Mouse (Mus musculus) cerebellum, adult 9-11 months (tissue): ENCODE results near the gene Xdh.

Experiments
- DNase-seq: peaks from one replicate; pipeline ENCODE4 v3.0.0; 2022

Gene Xdh

DNA sequence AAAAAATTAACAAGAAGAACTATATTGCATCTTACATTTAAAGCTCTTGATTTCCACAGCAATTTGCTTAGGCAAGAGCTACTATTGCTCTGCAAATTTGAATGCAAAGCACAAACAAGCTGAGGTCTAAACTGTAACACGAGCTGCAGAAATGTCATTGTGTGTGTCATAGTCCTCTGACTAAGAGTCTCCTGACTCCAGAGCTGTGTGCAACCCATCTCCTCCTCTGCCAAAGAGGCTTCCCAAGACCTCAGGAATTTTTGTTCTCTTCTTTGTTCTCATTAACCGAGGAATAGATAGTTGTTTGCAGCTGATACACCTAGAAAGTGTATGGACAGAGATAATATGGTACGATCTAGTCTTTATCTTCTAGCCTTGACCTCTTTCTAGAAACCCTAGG, 8.2 kb downstream of the Xdh start:
- DNase-seq = no peak

DNA sequence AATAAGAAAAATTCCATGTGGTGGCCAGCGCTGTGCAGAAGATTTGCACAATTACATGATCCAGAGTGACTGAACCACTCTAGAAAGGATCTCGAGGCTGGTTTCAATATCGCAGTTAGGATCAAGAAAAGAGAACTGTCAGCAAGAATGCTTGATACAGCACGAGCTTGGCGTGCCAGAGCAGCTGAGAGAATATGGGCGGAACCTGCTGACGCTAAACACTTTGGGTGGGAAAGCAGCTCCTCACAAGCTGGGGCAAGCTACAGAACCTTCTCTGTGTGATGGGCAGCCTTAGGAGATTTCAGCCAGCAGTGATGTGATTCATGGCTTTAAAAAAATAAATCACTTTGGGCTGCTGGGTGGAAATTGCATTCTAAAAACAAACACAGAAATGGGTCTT, 12.9 kb downstream of the Xdh start:
- no peak for DNase-seq

DNA sequence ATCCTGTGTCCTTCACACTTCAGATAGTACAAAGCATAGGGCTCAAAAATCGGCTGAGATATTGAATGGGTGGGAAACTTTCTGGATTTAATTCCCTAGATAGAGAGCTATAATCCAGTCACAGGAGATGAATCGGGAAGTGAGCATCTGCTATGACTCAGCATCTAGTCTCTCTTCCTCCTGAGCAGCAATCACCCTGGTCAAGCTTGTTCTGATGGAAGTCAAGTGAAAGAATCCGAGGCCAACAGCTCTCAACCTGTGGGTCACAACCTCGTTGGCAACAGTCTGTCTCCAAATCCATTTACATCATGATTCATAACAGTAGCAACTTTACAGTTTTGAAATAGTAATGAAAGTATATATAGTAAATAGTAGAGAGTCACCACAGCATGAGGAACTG, 14.8 kb downstream of the Xdh start:
- DNase-seq = no peak

DNA sequence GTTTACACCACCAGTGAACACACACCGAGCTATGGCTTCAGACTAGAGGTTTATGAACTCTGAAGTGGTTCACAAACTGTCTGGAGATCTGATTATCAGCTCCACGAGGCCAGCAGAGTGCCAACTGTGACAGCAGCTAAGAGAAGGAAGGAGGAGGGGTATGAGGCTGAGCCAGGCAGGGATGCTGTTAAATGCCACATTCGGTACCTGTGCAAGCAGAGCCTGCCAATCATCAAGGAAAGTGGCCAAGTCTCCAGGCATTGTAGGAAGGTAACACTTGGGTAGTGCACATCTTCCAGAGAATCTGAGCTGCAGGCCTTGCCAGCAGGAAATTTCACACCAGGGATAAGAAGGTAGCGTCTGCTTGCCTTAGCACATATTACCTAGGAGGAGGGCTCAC, 15.7 kb downstream of the Xdh start:
- DNase-seq = peak; percentile 85

DNA sequence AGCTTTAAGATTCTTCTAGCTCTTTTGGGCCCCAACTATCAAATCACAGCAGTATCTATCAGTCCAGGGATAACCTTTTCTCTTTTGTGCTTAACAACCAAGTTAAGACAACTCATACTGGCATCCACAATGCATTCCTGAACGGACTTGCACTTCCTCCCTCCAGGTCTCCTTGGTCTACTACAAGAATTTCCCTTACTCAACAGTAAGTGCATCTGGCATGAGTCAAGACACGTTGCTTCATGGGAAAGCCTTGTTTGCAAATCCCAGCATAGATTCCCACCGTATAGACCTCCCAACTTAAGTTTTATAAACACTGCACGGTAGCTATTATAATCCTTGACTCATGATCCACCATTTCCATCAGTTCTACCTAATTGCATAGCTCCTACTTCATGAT, 16.4 kb downstream of the Xdh start:
- DNase-seq = no peak

DNA sequence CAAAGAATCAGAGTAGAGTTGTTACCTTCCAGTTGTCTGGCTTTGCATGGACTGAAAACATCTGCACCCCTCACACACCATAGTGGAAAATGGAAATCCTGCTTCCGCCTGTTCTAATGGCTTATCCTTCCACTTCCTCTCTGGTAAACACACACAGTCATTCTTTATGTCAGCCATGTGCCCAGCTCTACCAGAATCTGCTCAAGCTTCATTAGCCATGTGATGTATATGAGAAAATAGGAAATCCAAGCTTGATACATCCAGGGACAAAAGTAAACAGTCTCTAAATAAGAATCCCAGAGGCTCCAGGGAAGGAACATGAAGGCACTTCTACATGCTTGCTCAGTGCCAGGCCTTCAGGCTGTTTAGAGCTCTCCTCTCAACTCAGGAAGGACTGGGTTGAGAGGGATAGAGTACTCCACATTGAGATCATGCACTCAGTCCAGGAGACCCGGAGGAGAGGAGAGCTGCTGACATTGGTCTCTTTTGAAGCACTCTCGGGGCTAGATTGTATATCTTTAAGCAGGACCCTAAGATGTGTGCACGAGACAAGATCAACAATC, 17.4 kb downstream of the Xdh start:
- DNase-seq = no peak

DNA sequence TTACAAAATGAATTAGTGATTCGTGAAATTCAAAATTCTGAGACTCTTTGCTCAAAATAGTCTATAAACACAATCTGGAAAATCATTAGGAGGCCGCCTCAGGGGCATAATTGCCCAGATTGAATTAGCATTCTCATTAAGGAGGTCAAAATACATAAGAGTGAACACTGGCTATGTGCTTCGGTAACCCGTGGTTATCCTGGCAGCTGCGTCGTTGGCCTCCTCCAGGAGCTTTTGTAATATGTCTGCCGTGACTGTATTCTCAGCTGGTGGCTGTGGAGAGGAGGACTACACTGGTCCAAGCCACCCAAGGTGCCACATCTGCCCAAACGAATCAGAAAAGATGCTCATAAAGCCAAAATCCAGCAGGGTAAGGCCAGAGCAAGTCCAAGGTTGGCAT, 30.5 kb downstream of the Xdh start:
- peak; percentile 32 for DNase-seq

DNA sequence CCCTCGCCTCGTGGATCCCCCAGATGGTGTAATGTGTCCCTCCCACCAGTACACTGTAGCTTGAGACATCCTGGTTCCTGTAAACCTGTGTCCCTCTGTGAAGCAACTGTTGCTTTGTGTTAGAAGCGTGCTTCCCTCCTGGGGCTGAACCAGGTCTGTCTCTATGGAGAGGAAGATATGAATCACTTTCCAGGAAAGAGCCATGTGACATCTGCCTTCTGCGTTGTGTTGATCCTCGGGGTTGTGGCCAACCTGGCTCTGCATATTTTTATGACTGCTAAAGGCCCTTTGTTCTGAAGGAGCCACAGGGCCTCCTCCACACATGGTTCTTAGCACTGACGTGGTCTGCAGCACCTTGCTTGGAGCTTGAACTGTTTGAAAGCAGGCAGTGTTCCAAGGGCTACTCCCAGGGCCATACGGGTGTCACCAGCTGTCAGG, 31.0 kb downstream of the Xdh start:
- DNase-seq = peak; percentile 45

DNA sequence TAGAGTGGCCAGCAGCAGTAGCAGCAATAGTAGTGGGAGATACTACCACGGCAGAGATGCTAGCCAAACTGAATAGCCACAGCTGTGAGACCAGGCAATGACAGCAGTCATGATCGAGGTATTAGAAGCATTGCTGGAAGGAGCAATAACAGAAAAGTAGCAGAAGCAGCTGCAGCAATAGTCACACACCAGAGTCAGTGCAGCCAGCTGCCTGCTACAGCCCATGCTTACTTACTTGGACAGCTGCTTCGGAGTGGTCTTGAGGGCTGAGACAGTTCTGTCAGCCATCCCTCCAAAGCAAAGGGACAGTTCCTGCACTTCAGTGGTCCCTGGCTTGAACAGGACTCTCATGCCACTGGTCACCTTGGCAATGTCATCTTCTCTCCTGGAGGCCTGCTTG, 31.9 kb downstream of the Xdh start:
- DNase-seq = no peak

DNA sequence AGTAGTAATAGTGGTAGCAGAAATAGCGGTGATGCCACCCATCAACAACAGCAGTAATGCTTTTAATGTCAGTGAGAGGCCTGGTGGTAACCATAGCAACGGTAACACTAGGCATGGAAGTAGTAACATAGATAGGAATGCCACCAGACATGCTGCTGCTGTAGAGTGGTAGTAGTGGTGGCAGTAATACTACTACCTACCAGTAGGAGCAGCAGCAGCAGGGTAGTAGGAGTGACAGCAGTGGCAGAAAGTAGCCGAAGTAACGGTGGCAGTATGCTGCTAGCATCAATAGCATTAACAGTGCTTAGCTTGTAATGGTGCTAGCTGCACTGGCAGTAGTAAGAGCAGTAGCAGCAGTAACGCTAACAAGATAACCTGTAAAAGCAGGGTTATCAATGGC, 32.3 kb downstream of the Xdh start:
- no peak for DNase-seq

DNA sequence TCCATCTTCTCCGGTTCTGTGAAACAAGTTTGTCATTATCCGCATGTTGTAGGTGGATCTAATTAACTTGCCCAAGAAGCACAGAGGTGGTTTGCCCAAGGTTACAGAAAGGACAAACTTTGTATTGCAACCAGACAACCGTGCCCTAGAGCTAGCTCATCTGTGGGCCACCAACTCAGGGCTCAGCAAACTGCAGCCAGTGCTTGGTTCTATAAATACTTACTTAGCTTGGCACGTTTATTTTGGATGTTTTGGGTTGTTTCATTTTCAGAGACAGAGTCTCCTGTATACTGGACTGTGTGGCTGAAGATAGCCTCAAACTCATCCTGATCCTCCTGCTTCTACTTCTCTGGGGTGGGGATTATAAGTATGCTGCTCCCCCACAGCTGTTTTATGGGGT, 35.3 kb downstream of the Xdh start:
- no peak for DNase-seq

DNA sequence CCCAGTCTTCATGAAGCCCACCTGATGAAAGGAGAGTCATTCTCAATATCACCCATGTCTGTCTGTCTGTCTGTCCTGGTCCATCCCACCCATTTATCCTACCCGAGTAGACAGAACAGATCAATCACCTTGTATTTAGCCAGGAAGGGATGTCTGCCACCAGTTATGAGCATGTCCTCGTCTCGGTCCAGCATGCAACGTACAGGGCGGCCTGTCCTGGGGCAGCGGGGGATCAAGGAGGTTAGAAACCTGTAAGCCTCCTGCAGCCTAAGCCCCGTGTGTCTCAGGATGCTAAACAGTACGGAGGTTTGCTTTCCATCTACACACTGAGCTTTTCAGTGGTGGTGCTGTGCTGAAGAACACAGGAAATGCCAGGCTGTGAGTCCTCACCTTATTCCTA, 43.9 kb downstream of the Xdh start:
- DNase-seq = no peak

DNA sequence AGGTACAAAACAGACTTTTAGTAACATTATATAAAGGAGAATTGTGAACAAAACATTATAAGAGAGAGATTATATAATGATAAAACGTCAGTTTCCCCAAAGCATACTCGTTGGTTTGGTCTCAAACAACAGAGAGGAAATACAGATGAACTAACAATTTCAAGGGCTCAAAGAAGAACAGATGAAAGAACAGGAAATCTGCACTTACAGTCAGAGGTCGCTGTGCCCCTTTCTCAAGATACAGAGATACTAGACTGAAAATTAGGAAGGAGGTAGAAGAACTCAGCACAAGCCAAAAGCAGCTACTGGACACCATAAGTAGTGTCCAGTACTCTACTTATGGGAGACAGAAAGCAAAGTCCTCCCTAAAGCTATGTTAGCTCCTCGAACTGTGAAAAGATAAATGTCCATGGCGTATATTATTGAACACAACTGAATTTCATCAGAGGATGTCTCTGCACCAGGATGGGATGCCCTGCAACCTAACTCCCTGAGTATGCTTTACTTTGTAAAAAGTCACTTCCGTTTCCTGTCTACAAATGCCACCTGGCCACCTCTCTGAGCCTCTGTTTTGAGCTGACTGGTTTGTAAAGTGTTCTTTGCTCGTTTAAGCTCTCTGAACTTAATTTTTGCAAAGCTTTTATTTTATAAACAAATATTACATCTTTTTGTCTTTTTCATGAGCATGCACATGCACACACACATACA, 44.8 kb downstream of the Xdh start:
- no peak for DNase-seq

DNA sequence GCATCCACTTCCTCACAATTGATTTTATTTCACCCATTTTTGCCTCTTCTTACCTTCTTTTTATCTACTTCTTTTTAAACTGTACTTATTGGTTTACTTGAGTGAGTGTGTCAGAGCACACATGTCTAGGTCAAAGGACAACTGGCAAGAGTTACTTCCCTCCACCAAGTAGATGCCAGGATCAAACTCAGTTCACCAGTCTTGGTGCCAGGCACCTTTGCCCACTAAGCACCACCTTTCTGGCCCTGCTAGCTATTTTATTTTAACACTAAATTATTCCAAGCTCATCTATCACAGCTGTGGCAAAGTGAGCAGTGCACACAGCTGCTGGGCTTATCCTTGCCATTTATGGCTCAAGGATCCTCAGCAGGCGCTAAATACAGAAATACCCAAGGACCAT, 46.9 kb downstream of the Xdh start:
- no peak for DNase-seq

DNA sequence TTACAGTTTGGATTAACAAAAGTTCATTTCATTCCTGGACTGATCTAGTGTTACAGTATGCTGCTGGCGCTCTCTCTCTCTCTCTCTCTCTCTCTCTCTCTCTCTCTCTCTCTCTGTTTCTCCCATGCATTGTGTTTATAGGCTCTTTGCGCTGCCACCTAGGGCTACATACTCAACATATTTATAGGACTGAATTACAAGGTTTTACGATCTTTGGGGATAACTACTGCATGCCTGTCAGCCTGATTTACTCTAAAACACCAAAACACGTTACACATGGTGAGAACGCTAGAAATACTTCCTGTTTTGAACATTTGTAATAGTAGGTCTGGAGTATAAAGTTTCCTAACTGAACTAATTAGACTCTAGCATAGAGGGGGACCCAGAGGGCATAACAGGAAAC, 47.8 kb downstream of the Xdh start:
- no peak for DNase-seq

DNA sequence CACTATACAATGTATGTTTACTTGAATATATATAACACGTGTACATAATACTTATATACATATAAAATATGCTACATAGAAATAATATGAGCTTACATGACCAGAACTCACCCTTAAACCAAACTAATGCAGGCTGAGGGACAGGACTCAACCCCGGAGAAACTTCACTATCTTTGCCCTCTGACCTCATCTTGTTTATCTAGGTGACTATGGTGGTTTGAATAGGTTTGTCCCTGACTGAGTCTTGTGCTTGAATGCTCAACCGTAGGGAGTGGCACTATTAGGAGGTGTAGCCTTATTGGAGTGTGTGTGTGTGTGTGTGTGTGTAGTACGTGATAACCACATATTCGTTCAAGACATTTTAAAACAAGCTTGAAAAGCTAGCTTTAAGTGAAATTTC, 55.6 kb downstream of the Xdh start:
- no peak for DNase-seq

DNA sequence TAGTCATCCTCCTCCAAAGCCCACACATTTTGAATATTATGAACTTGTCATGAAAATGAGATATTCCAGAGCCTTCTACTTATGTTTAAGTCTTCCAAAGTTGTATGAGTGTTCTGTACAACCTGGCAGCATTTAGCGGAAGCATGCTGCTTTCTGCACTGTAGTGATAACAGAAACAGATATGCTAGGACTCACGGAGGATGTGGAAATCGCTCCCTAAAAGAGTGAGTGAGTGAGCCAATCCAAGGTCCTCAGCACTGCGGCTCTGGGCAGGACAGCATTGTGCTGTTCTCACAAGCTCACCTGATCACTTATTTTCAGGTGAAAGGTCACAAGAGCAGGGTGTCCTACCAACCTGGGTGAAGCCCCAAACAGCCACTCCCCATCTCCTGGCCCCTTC, 56.2 kb downstream of the Xdh start:
- DNase-seq = no peak

DNA sequence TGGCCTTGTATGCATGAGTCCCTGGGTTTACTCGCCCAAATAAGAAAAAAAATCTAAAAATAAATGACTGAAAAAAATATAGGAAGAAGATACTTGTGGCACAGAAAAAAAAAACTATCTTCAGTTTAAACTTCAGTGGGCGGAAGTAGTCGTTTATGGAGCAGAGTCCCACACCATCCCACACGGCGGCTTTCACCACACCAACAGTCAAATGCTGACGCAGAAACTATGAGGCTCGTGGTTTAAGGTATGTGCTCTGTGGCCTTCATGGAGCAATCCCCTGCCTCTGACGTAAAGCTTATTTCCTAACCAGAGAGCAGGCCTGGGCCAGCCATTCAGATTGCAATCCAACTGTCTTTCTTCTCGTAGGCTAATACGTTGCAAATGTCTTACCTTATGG, 56.8 kb downstream of the Xdh start:
- no peak for DNase-seq

DNA sequence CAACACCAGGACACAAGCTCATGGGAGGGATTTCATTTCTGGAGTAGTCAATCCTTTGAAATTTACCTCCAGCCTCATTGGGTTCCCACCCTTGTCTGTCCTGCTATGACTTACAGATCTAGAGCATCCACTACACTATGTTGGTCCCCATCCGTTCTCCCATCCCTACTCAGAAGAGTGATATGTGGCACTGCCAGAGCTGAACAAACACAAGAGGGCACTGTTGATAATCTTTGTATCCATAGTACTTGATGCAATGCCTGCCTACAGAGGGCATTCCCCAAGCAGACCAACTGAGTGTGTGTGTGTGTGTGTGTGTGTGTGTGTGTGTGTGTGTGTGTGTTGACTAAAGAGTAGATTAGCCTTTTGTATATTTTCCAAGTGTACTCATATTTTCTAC, 58.4 kb downstream of the Xdh start:
- DNase-seq = no peak

DNA sequence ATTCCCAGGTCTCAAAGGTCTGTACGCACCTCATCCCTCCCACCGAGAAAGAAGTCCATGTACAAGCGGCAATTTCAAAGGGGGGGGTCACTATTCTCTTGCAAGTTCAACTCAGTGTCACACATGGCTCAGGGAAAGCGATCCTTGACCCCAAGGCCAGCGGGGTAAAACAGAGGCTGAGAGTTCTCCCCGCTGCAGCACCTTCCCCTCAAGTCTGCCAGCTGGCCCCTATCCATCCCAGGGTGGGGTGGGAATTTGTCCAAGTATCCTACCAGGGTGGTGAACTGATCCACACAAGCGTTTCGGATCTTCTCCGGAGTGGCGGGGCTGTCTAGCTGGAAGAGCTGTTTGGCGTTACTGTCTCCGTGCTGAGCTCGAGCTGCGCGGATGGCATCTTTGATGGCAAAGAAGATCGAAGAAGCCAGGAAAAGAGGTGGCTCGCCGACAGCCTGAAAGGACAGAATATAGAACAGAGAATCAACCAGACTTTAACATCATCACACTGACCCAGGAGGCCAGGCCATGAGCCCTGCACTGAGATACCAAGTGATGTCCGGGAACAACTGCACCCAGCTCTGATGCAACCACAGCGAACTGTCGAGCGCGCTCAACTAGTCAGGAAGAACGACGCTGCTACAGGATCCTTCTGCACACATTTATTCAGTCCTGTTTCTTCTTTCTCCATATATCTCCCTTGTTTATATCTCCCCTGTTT, 63.8 kb downstream of the Xdh start:
- DNase-seq = no peak

DNA sequence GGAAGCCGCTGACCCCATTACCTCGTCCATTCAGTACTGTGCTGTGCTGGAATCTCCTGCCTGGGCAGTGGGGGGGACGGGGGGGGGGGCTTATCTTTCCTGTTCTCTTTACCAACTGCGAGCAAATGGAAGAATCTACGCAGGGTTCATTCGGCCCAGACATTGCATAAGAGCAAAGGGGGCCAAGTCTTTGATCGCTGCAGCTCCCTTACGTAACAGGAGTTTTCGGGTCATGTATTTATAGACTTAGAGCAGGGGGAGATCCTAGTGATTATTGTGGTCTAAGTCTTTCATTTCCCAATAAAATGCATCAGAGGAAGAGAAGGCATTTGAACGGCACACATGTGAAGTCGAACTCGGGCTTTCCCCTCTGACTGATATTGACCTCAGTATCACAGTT, 66.7 kb downstream of the Xdh start:
- no peak for DNase-seq

DNA sequence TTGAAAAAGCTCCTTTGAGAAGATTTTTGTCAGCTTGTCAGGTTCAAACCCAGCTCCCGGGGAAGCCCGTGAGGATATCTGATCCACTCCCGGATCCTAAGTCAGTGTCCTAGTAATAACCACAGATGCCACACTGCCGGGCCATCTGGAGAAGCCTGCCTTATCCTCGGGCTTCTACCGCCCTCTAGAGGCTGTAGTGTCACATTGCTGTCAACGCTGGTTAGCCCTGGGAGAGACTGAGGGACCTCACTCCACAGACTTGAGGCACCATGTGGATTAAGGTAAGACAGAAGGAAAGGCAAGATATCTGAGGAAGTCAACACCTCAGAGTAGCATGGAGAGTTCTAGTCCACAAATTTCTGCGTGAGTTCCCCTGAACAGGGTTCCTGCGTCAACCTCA, 67.8 kb downstream of the Xdh start:
- DNase-seq = peak; percentile 84

DNA sequence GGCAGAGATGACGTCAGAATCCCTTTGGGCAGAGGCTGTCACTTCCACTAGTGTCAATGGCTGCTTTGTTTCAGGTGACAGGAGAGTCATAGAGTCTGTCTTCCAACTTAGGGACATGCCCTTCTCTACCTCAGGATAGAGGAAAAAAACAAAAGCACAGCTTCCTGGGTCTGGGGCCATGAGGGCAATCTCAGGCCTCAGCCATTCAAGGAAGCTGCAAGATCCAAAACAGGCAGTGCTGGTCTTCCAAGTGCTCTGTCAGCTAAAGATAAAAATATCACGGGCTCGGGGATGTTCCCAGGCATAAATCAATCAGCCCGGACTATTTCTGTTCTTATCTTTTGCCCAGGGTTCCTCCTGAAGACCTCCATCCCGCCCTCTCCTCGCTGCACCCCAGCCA, 68.7 kb downstream of the Xdh start:
- no peak for DNase-seq

DNA sequence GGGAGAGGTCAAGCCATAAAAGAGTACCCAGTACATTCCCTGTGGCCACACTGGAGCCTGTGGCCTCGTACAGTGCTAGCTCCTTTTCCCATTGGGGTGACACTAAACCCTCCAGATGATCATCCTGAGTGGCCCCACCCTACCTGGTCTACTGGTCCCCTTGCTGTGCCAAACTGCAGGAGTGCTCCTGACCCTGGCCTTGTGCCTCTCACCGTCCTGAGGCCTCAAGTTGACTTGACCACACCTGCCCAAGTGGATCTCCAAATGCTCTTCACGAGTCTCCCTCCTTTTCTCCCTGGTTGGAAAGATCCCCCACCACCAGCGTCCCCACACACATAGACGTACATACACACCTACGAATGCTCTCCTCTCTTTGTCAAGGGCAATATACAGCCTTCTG, 69.7 kb downstream of the Xdh start:
- DNase-seq = no peak
